8 mouse cellular contexts compared by ENCODE assay signal in the genomic region with DNA sequence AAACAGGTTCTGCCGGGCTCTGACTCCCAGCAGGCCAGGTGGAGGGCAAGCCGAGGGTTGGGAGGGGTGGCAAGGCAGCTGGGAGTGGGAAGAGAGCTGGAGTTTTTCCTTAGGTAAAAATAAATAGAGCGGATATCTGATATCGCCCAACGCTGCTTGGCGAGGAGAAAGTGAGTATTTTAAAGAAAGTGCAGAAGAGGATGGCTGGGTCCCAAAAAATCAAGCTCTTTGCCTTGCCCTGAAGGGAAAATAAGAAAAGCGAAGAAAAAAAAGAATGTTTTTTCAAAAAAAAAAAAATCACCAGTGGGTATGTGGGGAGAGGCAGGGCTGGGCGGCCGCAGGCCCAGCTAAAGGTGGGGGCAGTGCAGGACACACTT. TPM values are rescaled to one million over a fixed set of nuclear protein-coding genes. Genes with fewer than 3 reads are reported as not detected.
DNase-seq lines count a peak whose midpoint lies in the region; ATAC-seq and TF ChIP-seq lines count a peak whose summit lies in the region.
"Had no signal": no experiment of that assay in that cellular context is flagged by ENCODE, and none has a peak within 500 bp of the region (broad histone marks: within the 10 kb centered on the region; RNA-seq: fewer than 3 reads in every experiment).

No protein-coding gene starts in this region.

- 40% methylated on average over 9 of the region's 9 CpGs for WGBS in lung, adult 2 months
- 6% methylated on average over 9 of the region's 9 CpGs for WGBS in forebrain, embryonic 10.5 days
- WGBS in intestine, postnatal 0 days = 29% methylated on average over 9 of the region's 9 CpGs
- WGBS in neural tube, embryonic 15.5 days = 18% methylated on average over 9 of the region's 9 CpGs

- no peak for TF ChIP-seq CTCF in lung, adult 2 months (IDR thresholded peaks at IDR 0.05; ENCODE audit: insufficient read depth, low read length)
- TF ChIP-seq CTCF in intestine, postnatal 0 days (IDR thresholded peaks at IDR 0.05; ENCODE audit: low read depth) = no peak

- H3K9ac ChIP-seq in intestine, postnatal 0 days (ENCODE audit: low read depth, low read length) = peak overlapping the region; percentile 43
- peak overlapping the region; percentile 70 for H3K9ac ChIP-seq in neural tube, embryonic 15.5 days (replicated peaks)

- peaks cover under 1% of the 10 kb centered on the region; the same call in 1 of the 2 replicates for H3K4me1 ChIP-seq in lung, adult 2 months (ENCODE audit: control insufficient read depth, insufficient read depth, low read length)
- H3K4me1 ChIP-seq in forebrain, embryonic 10.5 days = peaks cover 44% of the 10 kb centered on the region
- H3K4me1 ChIP-seq in intestine, postnatal 0 days (replicated peaks; ENCODE audit: control insufficient read depth, insufficient read depth, low read length) = 0 out of 2 replicates have a peak, but pooled peaks cover 3% of the 10 kb centered on the region
- H3K4me1 ChIP-seq in neural tube, embryonic 15.5 days = peaks cover 43% of the 10 kb centered on the region

- TF ChIP-seq POLR2A in lung, adult 2 months (IDR thresholded peaks at IDR 0.05; ENCODE audit: borderline replicate concordance, extremely low read depth, low read depth, low read length) = no peak

- H3K4me2 ChIP-seq in intestine, postnatal 0 days (replicated peaks; ENCODE audit: low read depth) = peak overlapping the region; percentile 87
- peak overlapping the region; percentile 99 for H3K4me2 ChIP-seq in neural tube, embryonic 15.5 days

- no peaks in the 10 kb centered on the region for H3K36me3 ChIP-seq in forebrain, embryonic 10.5 days (replicated peaks)
- H3K36me3 ChIP-seq in intestine, postnatal 0 days (ENCODE audit: control insufficient read depth, insufficient read depth) = no peaks in the 10 kb centered on the region
- no peaks in the 10 kb centered on the region for H3K36me3 ChIP-seq in neural tube, embryonic 15.5 days

- DNase-seq in lung, adult 2 months = no peak
- no peak for DNase-seq in lung, postnatal 10 days
- no peak for DNase-seq in forebrain, embryonic 10.5 days (ENCODE audit: extremely low spot score, low spot score)
- no peak for DNase-seq in ovary, postnatal 10 days (ENCODE audit: low spot score)
- no peak for DNase-seq in urinary bladder, postnatal 25 days (ENCODE audit: low spot score)
- DNase-seq: kidney, adult 18-20 months had no signal

- peak overlapping the region; percentile 80 for H3K4me3 ChIP-seq in lung, adult 2 months (replicated peaks; ENCODE audit: extremely low read depth, low read depth, low read length)
- peak overlapping the region; percentile 65 for H3K4me3 ChIP-seq in forebrain, embryonic 10.5 days
- peak overlapping the region; percentile 49 for H3K4me3 ChIP-seq in intestine, postnatal 0 days (ENCODE audit: low read depth, low read length)
- peak overlapping the region; percentile 56 for H3K4me3 ChIP-seq in neural tube, embryonic 15.5 days (replicated peaks)

- no peaks in the 10 kb centered on the region for H3K9me3 ChIP-seq in forebrain, embryonic 10.5 days
- no peaks in the 10 kb centered on the region for H3K9me3 ChIP-seq in intestine, postnatal 0 days (ENCODE audit: control insufficient read depth)
- no peaks in the 10 kb centered on the region for H3K9me3 ChIP-seq in neural tube, embryonic 15.5 days (replicated peaks)

- H3K27me3 ChIP-seq in forebrain, embryonic 10.5 days (ENCODE audit: poor library complexity, severe bottlenecking) = peaks cover 59% of the 10 kb centered on the region
- 0 out of 2 replicates have a peak, but pooled peaks cover 7% of the 10 kb centered on the region for H3K27me3 ChIP-seq in intestine, postnatal 0 days (replicated peaks; ENCODE audit: control insufficient read depth, insufficient read depth, low read length)
- H3K27me3 ChIP-seq in neural tube, embryonic 15.5 days (replicated peaks) = peaks cover 8% of the 10 kb centered on the region

- ATAC-seq in intestine, postnatal 0 days = no peak
- no peak for ATAC-seq in neural tube, embryonic 15.5 days (ENCODE audit: low FRiP score)

- peak overlapping the region; percentile 91 for H3K27ac ChIP-seq in forebrain, embryonic 10.5 days
- H3K27ac ChIP-seq in intestine, postnatal 0 days (ENCODE audit: low read depth, low read length) = peak overlapping the region; percentile 63; the same call in 1 of the 2 replicates
- H3K27ac ChIP-seq in neural tube, embryonic 15.5 days (replicated peaks) = peak overlapping the region; percentile 81

RNA-seq across cellular contexts. Expression of a gene that starts 0.7 kb away (rescaled TPM):
- 24.8 and 33.9 TPM in 2 replicates for polyA plus RNA-seq in lung, adult 2 months (2012; rRNA removed)
- polyA plus RNA-seq in forebrain, embryonic 10.5 days (2016; fragmentation: Nextera tagmentation; extraction: Ambion mirVana) = 5.7 and 6.1 TPM in 2 replicates
- 8.5 and 9.2 TPM in 2 replicates for polyA plus RNA-seq in intestine, postnatal 0 days (2015; fragmentation: Nextera tagmentation; extraction: Ambion mirVana)
- polyA plus RNA-seq in neural tube, embryonic 15.5 days (2015; fragmentation: Nextera tagmentation; extraction: Ambion mirVana) = 5.8 and 9.8 TPM in 2 replicates

RNA-seq across cellular contexts. Expression of a gene that starts 4.2 kb away (rescaled TPM):
- polyA plus RNA-seq in lung, adult 2 months (2012; rRNA removed) = 32.8 and 49.6 TPM in 2 replicates
- 73.7 and 77.5 TPM in 2 replicates for polyA plus RNA-seq in forebrain, embryonic 10.5 days (2016; fragmentation: Nextera tagmentation; extraction: Ambion mirVana)
- polyA plus RNA-seq in intestine, postnatal 0 days (2015; fragmentation: Nextera tagmentation; extraction: Ambion mirVana) = 61.0 and 65.9 TPM in 2 replicates
- 35.2 and 40.1 TPM in 2 replicates for polyA plus RNA-seq in neural tube, embryonic 15.5 days (2015; fragmentation: Nextera tagmentation; extraction: Ambion mirVana)
